Mouse (Mus musculus) hindbrain, embryonic 11.5 days (tissue): ENCODE data around the gene C2. TPM values are rescaled to one million over a fixed set of nuclear protein-coding genes. Genes with fewer than 3 reads are reported as not detected.

Source experiments
- ATAC-seq: fragments of 200-750 bp; cut with Nextera tagmentation; 2 replicates; pipeline ENCODE4 v1.8.0; 2017; ENCODE audit warnings: mild to moderate bottlenecking, moderate TSS enrichment, moderate library complexity; ENCODE audit not compliant: low FRiP score
- DNase-seq: peaks from one replicate; pipeline ENCODE4 v3.0.0-alpha.2; 2015; ENCODE audit warnings: low spot score
- H3K27ac ChIP-seq: fragments of 300-500 bp; sonication (generic); 2 replicates; pipeline ENCODE4 v1.5.1; 2014; ENCODE audit warnings: mild to moderate bottlenecking, low read depth, low read length
- H3K27me3 ChIP-seq: fragments of 300-500 bp; sonication (generic); 2 replicates; pipeline ENCODE4 v1.6.1; 2014; ENCODE audit warnings: mild to moderate bottlenecking, low read length, moderate library complexity, mixed read lengths; ENCODE audit not compliant: control insufficient read depth, insufficient read depth
- H3K36me3 ChIP-seq: fragments of 300-500 bp; sonication (generic); 2 replicates; pipeline ENCODE4 v1.6.1; 2014; ENCODE audit warnings: mild to moderate bottlenecking, low read length, moderate library complexity, mixed read lengths; ENCODE audit not compliant: control insufficient read depth, insufficient read depth
- H3K4me1 ChIP-seq: fragments of 300-500 bp; sonication (generic); replicated peaks from 2 replicates; pipeline ENCODE4 v1.6.1; 2014; ENCODE audit warnings: low read length, mixed read lengths; ENCODE audit not compliant: control insufficient read depth, insufficient read depth
- H3K4me2 ChIP-seq: fragments of 300-500 bp; sonication (generic); replicated peaks from 2 replicates; pipeline ENCODE4 v1.6.1; 2014; ENCODE audit warnings: mild to moderate bottlenecking, low read depth, low read length
- H3K4me3 ChIP-seq: fragments of 300-500 bp; sonication (generic); 2 replicates; pipeline ENCODE4 v1.5.1; 2014; ENCODE audit warnings: low read depth, low read length
- H3K9ac ChIP-seq: fragments of 300-500 bp; sonication (generic); 2 replicates; pipeline ENCODE4 v1.6.1; 2014; ENCODE audit warnings: low read depth, low read length
- H3K9me3 ChIP-seq: fragments of 300-500 bp; sonication (generic); 2 replicates; pipeline ENCODE4 v1.6.1; 2016; ENCODE audit warnings: low read length; ENCODE audit not compliant: control insufficient read depth
- WGBS: fragments of 180-500 bp; shearing (Covaris S2); extraction: QIAGEN DNeasy Blood & Tissue Kit; methylation state at CpG from one replicate; pipeline ENCODE4 v1.1.7; 2014; 5-methylcytosine and 5-hydroxymethylcytosine counted together
- polyA plus RNA-seq: library from polyadenylated mRNA; unstranded; fragments of >200 nt; fragmentation: Nextera tagmentation; extraction: Ambion mirVana; gene quantifications from 2 replicates; pipeline ENCODE4 v1.2.1, GENCODE M21; 2014

Gene C2
- polyA plus RNA-seq, 1 experiment from 2014 or later = 1.2 TPM

- Histone ChIP-seq H3K4me2 (peak overlapping the region; percentile 93), H3K27me3 (no peaks in the 10 kb centered on the region), H3K9ac (peak overlapping the region; percentile 89), H3K4me1 (peaks cover 10% of the 10 kb centered on the region), H3K27ac (peak overlapping the region; percentile 97), H3K4me3 (peak overlapping the region; percentile 78), H3K36me3 (peaks cover 9% of the 10 kb centered on the region), H3K9me3 (no peaks in the 10 kb centered on the region)
- 1% methylated on average over 42 of the region's 45 CpGs for WGBS
- DNase-seq (peak; percentile 56), ATAC-seq (peak; percentile 11)
Observed at GRCm38 (mm10) chr17:34899053-34899889, 1.2 kb upstream of the C2 start.

GRCm38 (mm10) chr17:34898706-34899052 lies 614 bp upstream of the C2 start:
- no peaks in the 10 kb centered on the region for H3K27me3 ChIP-seq
- H3K4me3 ChIP-seq = peak overlapping the region; percentile 78
- H3K9me3 ChIP-seq = no peaks in the 10 kb centered on the region
- peak; percentile 15 for ATAC-seq
- peak overlapping the region; percentile 97 for H3K27ac ChIP-seq
- H3K4me1 ChIP-seq = peaks cover 10% of the 10 kb centered on the region
- H3K9ac ChIP-seq = peak overlapping the region; percentile 89
- peak overlapping the region; percentile 93 for H3K4me2 ChIP-seq
- DNase-seq = peak; percentile 75
- H3K36me3 ChIP-seq = peaks cover 9% of the 10 kb centered on the region
- WGBS = 2% methylated on average over 10 of the region's 47 CpGs

GRCm38 (mm10) chr17:34897373-34898159 lies 499 bp downstream of the C2 start:
- Histone ChIP-seq H3K27me3 (no peaks in the 10 kb centered on the region), H3K4me3 (peak overlapping the region; percentile 78), H3K9me3 (no peaks in the 10 kb centered on the region), H3K27ac (peak overlapping the region; percentile 97), H3K9ac (peak overlapping the region; percentile 89), H3K4me2 (peak overlapping the region; percentile 93), H3K36me3 (peaks cover 9% of the 10 kb centered on the region), H3K4me1 (peaks cover 10% of the 10 kb centered on the region)
- 22% methylated on average over 10 of the region's 10 CpGs for whole genome bisulfite sequencing
- ATAC-seq (no peak), DNase-seq (no peak)

- no peaks in the 10 kb centered on the region for H3K9me3 ChIP-seq
- no peaks in the 10 kb centered on the region for H3K27me3 ChIP-seq
- 0 out of 2 replicates have a peak overlapping the region, but pooled peaks have one; percentile 71 for H3K4me3 ChIP-seq
- 88% methylated on average over 16 of the region's 17 CpGs for WGBS
- H3K27ac ChIP-seq = no peak overlapping the region
- DNase-seq (no peak), ATAC-seq (no peak)
- H3K4me1 ChIP-seq = peaks cover 10% of the 10 kb centered on the region
- peaks cover 8% of the 10 kb centered on the region for H3K36me3 ChIP-seq
- H3K4me2 ChIP-seq = peak overlapping the region; percentile 11; the same call in 1 of the 2 replicates
- H3K9ac ChIP-seq = no peak overlapping the region
Observed at GRCm38 (mm10) chr17:34896366-34896765, 1.7 kb downstream of the C2 start.

GRCm38 (mm10) chr17:34895724-34896123 lies 2.3 kb downstream of the C2 start:
- Histone ChIP-seq H3K4me3 (peak overlapping the region; percentile 71), H3K9ac (peak overlapping the region; percentile 84), H3K27ac (no peak overlapping the region), H3K4me1 (peaks cover 10% of the 10 kb centered on the region), H3K27me3 (no peaks in the 10 kb centered on the region), H3K4me2 (peak overlapping the region; percentile 91), H3K36me3 (peaks cover 6% of the 10 kb centered on the region), H3K9me3 (no peaks in the 10 kb centered on the region)
- WGBS = 94% methylated on average over 15 of the region's 15 CpGs
- no peak for DNase-seq
- ATAC-seq = no peak

GRCm38 (mm10) chr17:34894801-34895530 lies 3.1 kb downstream of the C2 start:
- H3K27me3 ChIP-seq = no peaks in the 10 kb centered on the region
- peaks cover 6% of the 10 kb centered on the region for H3K36me3 ChIP-seq
- peak overlapping the region; percentile 71 for H3K4me3 ChIP-seq
- WGBS = 9% methylated on average over 43 of the region's 51 CpGs
- peak; percentile 53 for DNase-seq
- peak overlapping the region; percentile 91 for H3K4me2 ChIP-seq
- H3K4me1 ChIP-seq = peaks cover 10% of the 10 kb centered on the region
- no peaks in the 10 kb centered on the region for H3K9me3 ChIP-seq
- peak overlapping the region; percentile 84 for H3K9ac ChIP-seq
- ATAC-seq = peak; percentile 21
- peak overlapping the region; percentile 87 for H3K27ac ChIP-seq

GRCm38 (mm10) chr17:34894074-34894597 lies 3.9 kb downstream of the C2 start:
- Histone ChIP-seq H3K9ac (peak overlapping the region; percentile 84), H3K4me1 (peaks cover 10% of the 10 kb centered on the region), H3K4me2 (peak overlapping the region; percentile 91), H3K9me3 (no peaks in the 10 kb centered on the region), H3K36me3 (peaks cover 6% of the 10 kb centered on the region), H3K27me3 (no peaks in the 10 kb centered on the region), H3K4me3 (peak overlapping the region; percentile 71), H3K27ac (peak overlapping the region; percentile 87)
- peak; percentile 90 for ATAC-seq
- peak; percentile 98 for DNase-seq
- WGBS = 0% methylated on average over 18 of the region's 51 CpGs
